Mouse (Mus musculus): ENCODE measurements around the gene Cacna1g.

Gene Cacna1g

GRCm38 (mm10) chr11:94486001-94486400, 12.0 kb upstream of the Cacna1g start, which contains the start of gene Spata20:
TSS of gene Spata20 (minus strand) at chr11:94486179.
- ChIA-PET CTCF (interaction anchor here (0.5 to 2.0 kb wide), 90 partner anchors 8 to 807 kb away, joined by 3 to 17 read pairs (median 4); partner anchors contain the start of genes Epn3 (in 4 of the 4), Rsad1 (in 3 of the 4), Cacna1g (in 2 of the 4) and Abcc3 (in 1 of the 4)), POLR2A (interaction anchor here in 2 of 4 experiments (0.6 to 2.5 kb wide), 13 partner anchors 9 to 275 kb away, joined by 3 to 12 read pairs (median 3); partner anchors contain the start of gene Tob1 (in 1 of the 2))

DNA sequence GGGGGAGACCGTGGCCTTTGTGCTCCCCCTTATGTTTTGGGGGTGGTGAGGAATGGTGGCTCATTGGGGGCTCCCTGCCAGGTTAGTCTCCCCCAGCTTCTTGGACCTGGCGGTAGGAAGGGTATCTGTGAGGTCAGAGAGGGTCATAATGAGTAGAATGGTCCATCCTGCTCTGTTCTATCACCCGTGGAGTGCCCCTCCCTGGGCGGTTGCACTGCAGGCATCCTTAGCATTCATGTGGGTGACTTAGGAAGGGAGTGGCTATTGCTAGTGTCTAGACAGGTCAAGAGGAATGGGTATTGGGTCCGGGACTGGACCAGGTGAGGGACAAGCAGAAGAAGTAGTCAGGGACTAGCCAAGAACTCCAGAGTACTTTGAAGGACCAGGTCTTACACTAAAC, 11.2 kb upstream of the Cacna1g start:
- CTCF ChIA-PET = interaction anchor here (0.6 to 2.0 kb wide), 11 partner anchors 14 to 806 kb away, joined by 3 to 15 read pairs (median 5); partner anchors contain the start of genes Epn3 (in 2 of the 4) and Abcc3 (in 1 of the 4)
- POLR2A ChIA-PET = interaction anchor here in 1 of 4 experiments (0.6 to 1.4 kb wide), 3 partner anchors 13 to 190 kb away, joined by 3 to 4 read pairs (median 3); no protein-coding TSS in a partner anchor

- ChIA-PET POLR2A (interaction anchor here in 1 of 4 experiments (1.3 kb wide), 1 partner anchor 12 kb away, joined by 3 read pairs; no protein-coding TSS in a partner anchor), CTCF (no interaction called here)
These were observed 10.6 kb upstream of the Cacna1g start for GRCm38 (mm10) chr11:94484636-94485035.

DNA sequence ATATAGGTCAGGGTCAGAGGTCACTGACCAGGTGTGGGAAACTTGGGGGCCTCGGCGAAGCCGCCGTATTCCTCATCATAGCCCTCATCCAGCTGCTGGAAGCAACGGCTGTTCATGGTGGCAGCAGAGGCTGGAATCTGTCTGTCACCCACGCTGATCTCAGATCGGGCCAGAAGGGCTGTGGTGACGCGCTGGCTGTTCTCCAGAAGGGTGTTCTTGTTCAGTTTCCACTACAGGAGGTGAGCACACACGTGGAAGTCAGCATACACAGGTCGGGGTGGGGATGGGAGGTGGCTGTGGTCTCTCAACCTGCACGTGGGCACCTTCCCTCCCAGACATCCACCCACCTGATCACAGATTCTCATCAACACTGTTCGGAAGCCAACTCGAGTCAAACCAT, 9.9 kb upstream of the Cacna1g start:
- ChIA-PET POLR2A (interaction anchor here in 1 of 4 experiments (1.2 kb wide), 1 partner anchor 17 kb away, joined by 4 read pairs; no protein-coding TSS in a partner anchor), CTCF (interaction anchor here in 2 of 4 experiments (0.8 to 0.9 kb wide), 3 partner anchors 89 to 154 kb away, joined by 3 read pairs; no protein-coding TSS in a partner anchor)

DNA sequence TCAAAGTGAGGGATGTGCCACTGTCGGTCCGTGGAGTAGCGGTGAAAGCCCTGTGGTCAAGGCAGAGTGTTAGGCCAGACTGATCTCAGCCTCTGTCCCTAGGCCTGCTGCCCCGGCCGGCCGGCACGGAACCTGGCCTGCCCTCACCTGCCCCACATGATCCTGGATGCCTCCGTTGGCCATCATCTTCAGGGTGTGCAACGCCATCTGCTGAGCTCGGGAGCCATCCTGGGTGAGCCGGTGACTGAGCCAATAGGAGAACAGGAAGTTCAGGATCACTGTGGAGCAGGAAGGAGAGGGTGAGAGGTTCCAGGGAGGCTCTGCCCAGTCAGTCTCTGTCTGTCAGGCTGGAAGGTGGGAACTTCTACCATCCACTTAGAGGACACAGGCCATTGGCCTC, 9.4 kb upstream of the Cacna1g start:
- ChIA-PET POLR2A (interaction anchor here in 2 of 4 experiments (0.7 to 1.2 kb wide), 3 partner anchors 10 to 52 kb away, joined by 3 to 17 read pairs (median 4); no protein-coding TSS in a partner anchor), CTCF (interaction anchor here in 3 of 4 experiments (0.6 to 1.1 kb wide), 6 partner anchors 88 to 248 kb away, joined by 3 read pairs; no protein-coding TSS in a partner anchor)

GRCm38 (mm10) chr11:94482738-94483137, 8.7 kb upstream of the Cacna1g start:
- ChIA-PET POLR2A (interaction anchor here in 2 of 4 experiments (0.7 to 1.2 kb wide), 2 partner anchors 16 to 53 kb away, joined by 4 to 17 read pairs; no protein-coding TSS in a partner anchor), CTCF (interaction anchor here in 3 of 4 experiments (0.6 to 1.2 kb wide), 4 partner anchors 132 to 247 kb away, joined by 3 to 4 read pairs (median 3); no protein-coding TSS in a partner anchor)

DNA sequence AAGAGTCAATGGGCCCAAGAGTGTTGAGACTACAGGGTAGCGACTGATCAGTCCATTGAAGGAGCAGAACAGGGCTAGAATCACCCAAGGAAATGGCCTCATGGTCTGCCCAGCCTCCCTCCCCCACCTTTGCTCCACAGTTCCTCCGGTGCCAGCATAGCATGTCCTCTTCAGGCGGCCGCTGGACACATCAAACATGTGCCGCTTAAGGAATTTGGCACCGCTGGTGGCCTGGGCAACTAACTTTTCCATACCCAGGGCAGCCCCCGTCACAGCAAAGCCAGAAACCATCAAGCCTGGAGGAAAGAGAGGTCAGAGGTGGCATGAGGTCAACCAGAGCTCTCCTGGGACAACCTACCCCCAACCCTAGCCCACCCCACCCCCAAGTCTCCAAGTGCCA, 8.0 kb upstream of the Cacna1g start:
- ChIA-PET POLR2A (no interaction called here), CTCF (interaction anchor here in 1 of 4 experiments (1.0 to 1.2 kb wide), 2 partner anchors 200 to 231 kb away, joined by 3 to 4 read pairs; no protein-coding TSS in a partner anchor)

GRCm38 (mm10) chr11:94480382-94480781, 6.4 kb upstream of the Cacna1g start:
- POLR2A ChIA-PET = no interaction called here
- CTCF ChIA-PET = interaction anchor here in 2 of 4 experiments (0.7 kb wide), 2 partner anchors 20 to 56 kb away, joined by 3 read pairs; no protein-coding TSS in a partner anchor

DNA sequence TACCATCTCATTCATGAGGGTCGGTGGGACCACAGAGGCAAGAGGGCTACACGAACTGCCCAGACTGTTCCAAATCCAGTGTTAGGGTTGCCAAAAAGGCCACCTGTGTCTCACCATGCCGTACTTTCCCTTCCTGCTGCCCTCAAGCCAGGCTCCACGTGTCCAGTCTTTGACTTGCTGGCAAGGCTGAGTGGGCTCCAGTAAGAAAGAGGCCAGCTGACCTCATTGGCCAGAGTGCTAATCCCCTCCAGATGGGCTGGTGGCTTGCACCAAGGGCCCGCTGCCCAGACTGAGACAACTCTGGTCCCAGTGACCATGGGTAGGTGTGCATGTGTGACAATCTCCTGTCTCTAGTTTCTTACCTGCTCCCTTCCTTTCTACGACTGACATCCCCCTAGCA, 3.7 kb upstream of the Cacna1g start:
- POLR2A ChIA-PET = no interaction called here
- CTCF ChIA-PET = interaction anchor here in 1 of 4 experiments (0.6 kb wide), 1 partner anchor 432 kb away, joined by 3 read pairs; no protein-coding TSS in a partner anchor

DNA sequence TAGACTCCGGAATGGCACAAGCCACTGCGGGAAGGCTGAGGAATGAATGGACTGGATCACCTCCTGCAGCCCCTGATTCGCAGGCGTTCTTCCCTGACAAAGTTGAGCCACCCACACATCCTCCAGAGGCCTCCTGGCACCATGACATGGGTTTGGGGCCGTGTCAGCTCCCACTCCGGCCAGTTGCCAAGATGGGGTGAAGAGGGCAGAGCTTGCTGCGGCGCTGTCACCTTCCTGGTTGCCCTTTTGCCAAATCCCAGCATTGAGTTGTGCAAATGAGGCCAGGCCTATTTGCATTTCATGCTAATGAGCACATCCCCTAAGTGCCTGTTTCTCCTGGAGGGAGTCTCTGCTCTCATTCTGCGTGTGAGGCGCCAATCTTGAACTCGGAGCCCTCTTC, 1.7 kb upstream of the Cacna1g start:
- ChIA-PET CTCF (interaction anchor here in 3 of 4 experiments (0.5 to 2.7 kb wide), 4 partner anchors 10 to 342 kb away, joined by 3 to 13 read pairs (median 4); partner anchors contain the start of gene Spata20 (in 2 of the 3)), POLR2A (interaction anchor here in 3 of 4 experiments (0.7 to 1.5 kb wide), 5 partner anchors 11 to 278 kb away, joined by 3 to 5 read pairs (median 3); partner anchors contain the start of gene Spata20 (in 1 of the 3))

- POLR2A ChIA-PET = interaction anchor here in 3 of 4 experiments (0.5 to 3.5 kb wide), 8 partner anchors 12 to 263 kb away, joined by 3 to 14 read pairs (median 4); partner anchors contain the start of genes Tob1 (in 2 of the 3), Ankrd40 (in 1 of the 3) and Spata20 (in 1 of the 3)
- CTCF ChIA-PET = interaction anchor here in 3 of 4 experiments (0.6 to 2.7 kb wide), 7 partner anchors 12 to 256 kb away, joined by 3 to 13 read pairs (median 4); partner anchors contain the start of genes Spata20 (in 3 of the 3) and Lrrc59 (in 1 of the 3)
These were observed 529 bp upstream of the Cacna1g start for GRCm38 (mm10) chr11:94474544-94474910.

GRCm38 (mm10) chr11:94472916-94473706, 887 bp downstream of the Cacna1g start:
- ChIA-PET POLR2A (interaction anchor here (0.5 to 3.5 kb wide), 19 partner anchors 10 to 867 kb away, joined by 3 to 14 read pairs (median 3); partner anchors contain the start of genes Ankrd40 (in 1 of the 4), Eme1 (in 1 of the 4), Epn3 (in 1 of the 4) and Luc7l3 (in 1 of the 4)), CTCF (interaction anchor here (0.6 to 2.7 kb wide), 9 partner anchors 13 to 429 kb away, joined by 3 to 13 read pairs (median 4); partner anchors contain the start of gene Spata20 (in 3 of the 4))

DNA sequence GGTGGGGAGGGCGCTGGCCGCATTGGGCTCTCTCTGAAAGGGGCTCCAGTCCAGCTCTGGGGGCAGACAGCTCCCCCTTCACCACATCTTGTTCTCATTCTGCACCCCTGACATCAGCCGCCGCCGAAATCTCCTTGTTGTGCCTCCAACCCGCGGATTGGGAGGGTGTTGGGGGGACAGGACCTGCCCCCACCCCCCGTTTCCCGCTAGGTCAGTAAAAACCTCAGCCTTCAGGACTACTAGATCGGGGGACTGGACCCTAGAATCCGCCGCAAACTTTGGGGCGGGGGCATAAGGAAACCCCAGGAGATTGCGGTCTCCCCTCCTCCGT, 1.4 kb downstream of the Cacna1g start:
- CTCF ChIA-PET = interaction anchor here in 3 of 4 experiments (0.6 to 1.6 kb wide), 6 partner anchors 13 to 428 kb away, joined by 3 to 6 read pairs (median 4); partner anchors contain the start of gene Spata20 (in 2 of the 3)
- POLR2A ChIA-PET = interaction anchor here in 3 of 4 experiments (0.8 to 3.5 kb wide), 9 partner anchors 11 to 476 kb away, joined by 3 to 14 read pairs (median 3); partner anchors contain the start of genes Luc7l3 (in 1 of the 3), Spata20 (in 1 of the 3) and Tob1 (in 1 of the 3)

GRCm38 (mm10) chr11:94471740-94472584, 2.0 kb downstream of the Cacna1g start:
- CTCF ChIA-PET = interaction anchor here (0.6 to 1.6 kb wide), 5 partner anchors 14 to 659 kb away, joined by 3 to 6 read pairs (median 4); partner anchors contain the start of gene Spata20 (in 2 of the 4)
- POLR2A ChIA-PET = interaction anchor here in 3 of 4 experiments (0.5 to 3.5 kb wide), 8 partner anchors 11 to 261 kb away, joined by 3 to 14 read pairs (median 3); partner anchors contain the start of genes Spata20 (in 1 of the 3) and Tob1 (in 1 of the 3)

GRCm38 (mm10) chr11:94470391-94470790, 3.6 kb downstream of the Cacna1g start:
- POLR2A ChIA-PET = interaction anchor here in 3 of 4 experiments (0.6 to 1.3 kb wide), 3 partner anchors 11 to 134 kb away, joined by 3 read pairs; no protein-coding TSS in a partner anchor
- CTCF ChIA-PET = no interaction called here

GRCm38 (mm10) chr11:94469136-94470064, 4.6 kb downstream of the Cacna1g start:
- ChIA-PET CTCF (interaction anchor here in 1 of 4 experiments (0.8 kb wide), 1 partner anchor 17 kb away, joined by 4 read pairs; the partner anchor contains the start of gene Spata20), POLR2A (interaction anchor here in 2 of 4 experiments (0.7 to 1.3 kb wide), 2 partner anchors 10 to 39 kb away, joined by 3 read pairs; no protein-coding TSS in a partner anchor)

Data from embryonic stem cell, embryonic (primary cell).